Mouse (Mus musculus) stomach, postnatal 0 days (tissue): Measurements from ENCODE around the gene Xpa.

ENCODE experiments used
- CTCF ChIP-seq: IDR thresholded peaks from 2 replicates; pipeline ENCODE4 v1.5.1; 2016; ENCODE audit warnings: antibody characterized with exemption, low read depth, mild to moderate bottlenecking, moderate library complexity
- EP300 ChIP-seq: optimal IDR thresholded peaks from 2 replicates; pipeline ENCODE3; 2016; ENCODE audit warnings: antibody characterized with exemption

- no peak for TF ChIP-seq CTCF
- no peak for TF ChIP-seq EP300
These were observed 75.3 kb downstream of the Xpa start for GRCm38 (mm10) chr4:46120767-46121166.
